Mouse (Mus musculus): Measurements from ENCODE around the gene Rfx8.

DNA sequence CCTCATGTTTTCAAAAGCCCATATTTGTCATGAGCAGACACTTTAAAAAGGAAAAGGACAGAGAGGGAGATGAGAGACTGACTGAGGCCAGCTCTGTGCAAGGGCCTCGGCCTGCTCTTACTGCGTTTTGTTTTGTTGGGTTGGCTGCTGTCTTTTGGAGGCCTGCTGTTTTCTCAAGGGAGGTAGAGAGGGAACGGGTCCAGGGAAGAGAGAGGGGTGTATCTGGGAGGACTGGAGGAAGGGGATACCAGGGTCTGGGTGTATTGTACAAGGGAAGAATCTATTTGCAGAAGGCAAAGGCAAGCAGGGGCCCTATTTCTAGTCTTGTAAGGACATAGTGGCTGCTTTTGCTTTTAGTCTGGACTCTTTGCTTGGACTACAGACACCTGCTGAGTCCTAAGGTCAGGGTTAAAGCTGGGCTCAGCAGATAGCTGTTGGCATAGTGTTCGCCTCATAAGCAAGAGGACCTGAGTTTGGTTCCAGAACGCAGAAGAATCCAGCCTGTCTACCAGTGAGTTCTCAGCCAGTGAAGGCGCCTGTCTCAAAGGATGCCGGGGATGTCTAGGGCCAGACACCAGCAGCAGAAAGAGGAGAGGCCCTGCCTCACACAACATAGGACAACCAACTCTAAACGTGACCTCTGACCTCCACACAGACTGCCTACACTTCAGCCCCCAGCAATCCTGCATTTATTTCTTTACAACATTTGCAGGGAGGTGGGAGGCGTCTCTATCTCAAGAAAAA, 48.3 kb downstream of the Rfx8 start:
- TF ChIP-seq POLR2A (IDR thresholded peaks at IDR 0.05; ENCODE audit: insufficient read length, low read depth) (no peak), POLR2AphosphoS2 (IDR thresholded peaks at IDR 0.05; ENCODE audit: insufficient read length, low read depth) (no peak)
